Mouse (Mus musculus): ENCODE data around the gene Dlgap1. TPM values are rescaled to one million over a fixed set of nuclear protein-coding genes. Genes with fewer than 3 reads are reported as not detected.

The Dlgap1 gene
- total and polyA plus RNA-seq, 3 experiments = 0.39 to 1.6 (median 0.52) TPM

GRCm38 (mm10) chr17:70486831-70487230, 518.0 kb downstream of the Dlgap1 start:
- no peaks in the 10 kb centered on the region for H3K36me3 ChIP-seq (ENCODE audit: control insufficient read depth, insufficient read depth, low read length)
- no peak overlapping the region for H3K9ac ChIP-seq (ENCODE audit: low read depth, low read length)
- intact Hi-C loops (cut with DNase I) = no loop called here
- no peak overlapping the region for H3K27ac ChIP-seq
- no peaks in the 10 kb centered on the region for H3K27me3 ChIP-seq (ENCODE audit: control insufficient read depth, insufficient read depth, low read length)
- H3K79me2 ChIP-seq (replicated peaks; ENCODE audit: control insufficient read depth, insufficient read depth, low read length) = no peaks in the 10 kb centered on the region
- 81% methylated on average over 10 of the region's 10 CpGs for WGBS
- TF ChIP-seq CTCF (IDR thresholded peaks at IDR 0.05) (no peak), POLR2A (IDR thresholded peaks at IDR 0.05; ENCODE audit: insufficient read depth, low read depth, low read length) (no peak), EP300 (IDR thresholded peaks at IDR 0.05; ENCODE audit: insufficient read depth, low read depth, low read length) (no peak)
- no peaks in the 10 kb centered on the region for H3K4me1 ChIP-seq (ENCODE audit: control insufficient read depth, insufficient read depth, low read length)
- no peak overlapping the region for H3K4me3 ChIP-seq
- no peak for DNase-seq

- 29% methylated on average over 7 of the region's 7 CpGs for WGBS
- intact Hi-C loops (cut with DNase I) = no loop called here
- no peak overlapping the region for H3K4me3 ChIP-seq
- H3K9ac ChIP-seq (ENCODE audit: low read depth, low read length) = no peak overlapping the region
- H3K27ac ChIP-seq = no peak overlapping the region
- no peaks in the 10 kb centered on the region for H3K27me3 ChIP-seq (ENCODE audit: control insufficient read depth, insufficient read depth, low read length)
- no peak for TF ChIP-seq CTCF (IDR thresholded peaks at IDR 0.05)
- no peak for TF ChIP-seq POLR2A (IDR thresholded peaks at IDR 0.05; ENCODE audit: insufficient read depth, low read depth, low read length)
- no peak for TF ChIP-seq EP300 (IDR thresholded peaks at IDR 0.05; ENCODE audit: insufficient read depth, low read depth, low read length)
- H3K79me2 ChIP-seq (replicated peaks; ENCODE audit: control insufficient read depth, insufficient read depth, low read length) = no peaks in the 10 kb centered on the region
- peak in 1 of 2 experiments; percentile 9 for DNase-seq
- H3K36me3 ChIP-seq (ENCODE audit: control insufficient read depth, insufficient read depth, low read length) = no peaks in the 10 kb centered on the region
- no peaks in the 10 kb centered on the region for H3K4me1 ChIP-seq (ENCODE audit: control insufficient read depth, insufficient read depth, low read length)
Observed at GRCm38 (mm10) chr17:70488784-70489265, 520.0 kb downstream of the Dlgap1 start.

- intact Hi-C loops (cut with DNase I) = no loop called here
- Histone ChIP-seq H3K27me3 (ENCODE audit: control insufficient read depth, insufficient read depth, low read length) (no peaks in the 10 kb centered on the region), H3K4me3 (no peak overlapping the region), H3K36me3 (ENCODE audit: control insufficient read depth, insufficient read depth, low read length) (no peaks in the 10 kb centered on the region), H3K27ac (no peak overlapping the region), H3K4me1 (ENCODE audit: control insufficient read depth, insufficient read depth, low read length) (no peaks in the 10 kb centered on the region), H3K79me2 (replicated peaks; ENCODE audit: control insufficient read depth, insufficient read depth, low read length) (no peaks in the 10 kb centered on the region), H3K9ac (ENCODE audit: low read depth, low read length) (no peak overlapping the region)
- 85% methylated on average over 4 of the region's 4 CpGs for WGBS
- DNase-seq = no peak
- TF ChIP-seq EP300 (IDR thresholded peaks at IDR 0.05; ENCODE audit: insufficient read depth, low read depth, low read length) (no peak), POLR2A (IDR thresholded peaks at IDR 0.05; ENCODE audit: insufficient read depth, low read depth, low read length) (no peak), CTCF (IDR thresholded peaks at IDR 0.05) (no peak)
Observed at GRCm38 (mm10) chr17:70491575-70491974, 522.7 kb downstream of the Dlgap1 start.

- Histone ChIP-seq H3K4me1 (ENCODE audit: control insufficient read depth, insufficient read depth, low read length) (no peaks in the 10 kb centered on the region), H3K9ac (ENCODE audit: low read depth, low read length) (no peak overlapping the region), H3K27ac (no peak overlapping the region), H3K4me3 (no peak overlapping the region), H3K27me3 (ENCODE audit: control insufficient read depth, insufficient read depth, low read length) (no peaks in the 10 kb centered on the region), H3K79me2 (replicated peaks; ENCODE audit: control insufficient read depth, insufficient read depth, low read length) (no peaks in the 10 kb centered on the region), H3K36me3 (ENCODE audit: control insufficient read depth, insufficient read depth, low read length) (no peaks in the 10 kb centered on the region)
- intact Hi-C loops (cut with DNase I) = no loop called here
- 88% methylated on average over 4 of the region's 4 CpGs for WGBS
- TF ChIP-seq POLR2A (IDR thresholded peaks at IDR 0.05; ENCODE audit: insufficient read depth, low read depth, low read length) (no peak), CTCF (IDR thresholded peaks at IDR 0.05) (no peak), EP300 (IDR thresholded peaks at IDR 0.05; ENCODE audit: insufficient read depth, low read depth, low read length) (no peak)
- no peak for DNase-seq
Observed at GRCm38 (mm10) chr17:70494338-70494737, 525.5 kb downstream of the Dlgap1 start.

- Histone ChIP-seq H3K4me1 (ENCODE audit: control insufficient read depth, insufficient read depth, low read length) (no peaks in the 10 kb centered on the region), H3K9ac (ENCODE audit: low read depth, low read length) (no peak overlapping the region), H3K27me3 (ENCODE audit: control insufficient read depth, insufficient read depth, low read length) (no peaks in the 10 kb centered on the region; the same call in 1 of the 2 replicates), H3K27ac (no peak overlapping the region), H3K79me2 (replicated peaks; ENCODE audit: control insufficient read depth, insufficient read depth, low read length) (no peaks in the 10 kb centered on the region), H3K36me3 (ENCODE audit: control insufficient read depth, insufficient read depth, low read length) (no peaks in the 10 kb centered on the region), H3K4me3 (no peak overlapping the region)
- DNase-seq = no peak
- TF ChIP-seq EP300 (IDR thresholded peaks at IDR 0.05; ENCODE audit: insufficient read depth, low read depth, low read length) = no peak
- no peak for TF ChIP-seq POLR2A (IDR thresholded peaks at IDR 0.05; ENCODE audit: insufficient read depth, low read depth, low read length)
- TF ChIP-seq CTCF (IDR thresholded peaks at IDR 0.05) = no peak
- intact Hi-C loops (cut with DNase I) = no loop called here
- 68% methylated on average over 6 of the region's 6 CpGs for WGBS
Observed at GRCm38 (mm10) chr17:70498256-70498655, 529.4 kb downstream of the Dlgap1 start.

GRCm38 (mm10) chr17:70501933-70502332, 533.1 kb downstream of the Dlgap1 start:
- no peak overlapping the region for H3K27ac ChIP-seq
- no peaks in the 10 kb centered on the region; the same call in 1 of the 2 replicates for H3K27me3 ChIP-seq (ENCODE audit: control insufficient read depth, insufficient read depth, low read length)
- intact Hi-C loops (cut with DNase I) = no loop called here
- no peaks in the 10 kb centered on the region for H3K4me1 ChIP-seq (ENCODE audit: control insufficient read depth, insufficient read depth, low read length)
- no peak for TF ChIP-seq EP300 (IDR thresholded peaks at IDR 0.05; ENCODE audit: insufficient read depth, low read depth, low read length)
- TF ChIP-seq CTCF (IDR thresholded peaks at IDR 0.05) = no peak
- no peak for TF ChIP-seq POLR2A (IDR thresholded peaks at IDR 0.05; ENCODE audit: insufficient read depth, low read depth, low read length)
- no peaks in the 10 kb centered on the region for H3K79me2 ChIP-seq (replicated peaks; ENCODE audit: control insufficient read depth, insufficient read depth, low read length)
- 19% methylated on average over 7 of the region's 7 CpGs for WGBS
- DNase-seq = no peak
- no peak overlapping the region for H3K4me3 ChIP-seq
- H3K9ac ChIP-seq (ENCODE audit: low read depth, low read length) = no peak overlapping the region
- H3K36me3 ChIP-seq (ENCODE audit: control insufficient read depth, insufficient read depth, low read length) = no peaks in the 10 kb centered on the region

All from heart, adult 2 months (tissue).